ENCODE assay signal across 14 mouse cellular contexts in genomic region chr5:74305533-74306189, GRCm38 (mm10).
DNase-seq lines count a peak whose midpoint lies in the region; ATAC-seq and TF ChIP-seq lines count a peak whose summit lies in the region.
"Had no signal": no experiment of that assay in that cellular context is flagged by ENCODE, and none has a peak within 500 bp of the region (broad histone marks: within the 10 kb centered on the region; RNA-seq: fewer than 3 reads in every experiment).

No protein-coding gene starts in this region.

- no peak overlapping the region for H3K4me3 ChIP-seq in heart, adult 2 months
- H3K4me3 ChIP-seq in heart, embryonic 10.5 days: no peak overlapping the region
- no peak overlapping the region for H3K4me3 ChIP-seq in kidney, postnatal 0 days (replicated peaks; ENCODE audit: low read depth, low read length)
- no peak overlapping the region for H3K4me3 ChIP-seq in embryonic facial prominence, embryonic 15.5 days (replicated peaks)
- H3K4me3 ChIP-seq: forebrain, embryonic 12.5 days; hindbrain, embryonic 15.5 days; neural tube, embryonic 13.5 days had no signal

- TF ChIP-seq EP300 in heart, adult 2 months (IDR thresholded peaks at IDR 0.05; ENCODE audit: insufficient read depth, low read depth, low read length): no peak

- H3K27me3 ChIP-seq in heart, adult 2 months (ENCODE audit: control insufficient read depth, insufficient read depth, low read length): no peaks in the 10 kb centered on the region
- H3K27me3 ChIP-seq in heart, embryonic 10.5 days (ENCODE audit: insufficient read depth, poor library complexity, severe bottlenecking): no peaks in the 10 kb centered on the region
- H3K27me3 ChIP-seq in kidney, postnatal 0 days (ENCODE audit: insufficient read depth, low read length): no peaks in the 10 kb centered on the region
- H3K27me3 ChIP-seq in embryonic facial prominence, embryonic 15.5 days: no peaks in the 10 kb centered on the region
- H3K27me3 ChIP-seq: forebrain, embryonic 12.5 days; hindbrain, embryonic 15.5 days; neural tube, embryonic 13.5 days had no signal

- no peak overlapping the region for H3K9ac ChIP-seq in heart, adult 2 months (ENCODE audit: low read depth, low read length)
- H3K9ac ChIP-seq in kidney, postnatal 0 days (ENCODE audit: low read depth, low read length): no peak overlapping the region
- H3K9ac ChIP-seq in embryonic facial prominence, embryonic 15.5 days: no peak overlapping the region
- H3K9ac ChIP-seq: forebrain, embryonic 12.5 days; hindbrain, embryonic 15.5 days; neural tube, embryonic 13.5 days had no signal

- TF ChIP-seq POLR2A in heart, adult 2 months (IDR thresholded peaks at IDR 0.05; ENCODE audit: insufficient read depth, low read depth, low read length): no peak

- no peak for TF ChIP-seq CTCF in heart, adult 2 months (IDR thresholded peaks at IDR 0.05)
- TF ChIP-seq CTCF in kidney, postnatal 0 days (IDR thresholded peaks at IDR 0.05; ENCODE audit: low read depth): no peak

- 64% methylated on average over 4 of the region's 4 CpGs for WGBS in heart, adult 2 months
- 72% methylated on average over 4 of the region's 4 CpGs for WGBS in heart, embryonic 10.5 days
- WGBS in kidney, postnatal 0 days: 51% methylated on average over 4 of the region's 4 CpGs
- 43% methylated on average over 4 of the region's 4 CpGs for WGBS in embryonic facial prominence, embryonic 15.5 days

- ATAC-seq in kidney, postnatal 0 days (replicated peaks; ENCODE audit: low FRiP score, low read depth): no peak
- peak; percentile 48; the same call in 1 of the 2 replicates for ATAC-seq in embryonic facial prominence, embryonic 15.5 days (ENCODE audit: insufficient number of reproducible peaks, low FRiP score, low TSS enrichment, low read depth)

- no peak for DNase-seq in heart, adult 2 months
- DNase-seq in heart, embryonic 10.5 days (ENCODE audit: low spot score): no peak
- peak; percentile 40 for DNase-seq in kidney, postnatal 0 days (ENCODE audit: low spot score)
- DNase-seq in kidney, adult 8-10 months: no peak
- DNase-seq in skeletal muscle tissue, adult 2 months (ENCODE audit: low read depth, low spot score): peak; percentile 38
- no peak for DNase-seq in left cerebral cortex, postnatal 4 days
- DNase-seq in yolk sac, embryonic 10.5 days (ENCODE audit: low spot score): no peak
- DNase-seq: cerebellum, adult 11 months; lung, adult 2 months; right cerebral cortex, postnatal 25 days had no signal

- H3K9me3 ChIP-seq in heart, embryonic 10.5 days: no peaks in the 10 kb centered on the region
- no peaks in the 10 kb centered on the region for H3K9me3 ChIP-seq in kidney, postnatal 0 days (replicated peaks; ENCODE audit: low read length)
- H3K9me3 ChIP-seq in embryonic facial prominence, embryonic 15.5 days (replicated peaks): no peaks in the 10 kb centered on the region
- H3K9me3 ChIP-seq: forebrain, embryonic 12.5 days; hindbrain, embryonic 15.5 days; neural tube, embryonic 13.5 days had no signal

- no peaks in the 10 kb centered on the region for H3K36me3 ChIP-seq in heart, adult 2 months (ENCODE audit: control insufficient read depth, insufficient read depth, low read length)
- no peaks in the 10 kb centered on the region for H3K36me3 ChIP-seq in heart, embryonic 10.5 days
- H3K36me3 ChIP-seq in kidney, postnatal 0 days (ENCODE audit: insufficient read depth, low read length): no peaks in the 10 kb centered on the region
- H3K36me3 ChIP-seq in embryonic facial prominence, embryonic 15.5 days: no peaks in the 10 kb centered on the region
- H3K36me3 ChIP-seq: forebrain, embryonic 12.5 days; hindbrain, embryonic 15.5 days; neural tube, embryonic 13.5 days had no signal

- H3K27ac ChIP-seq in heart, adult 2 months: peak overlapping the region; percentile 9; the same call in 1 of the 2 replicates
- H3K27ac ChIP-seq in heart, embryonic 10.5 days: no peak overlapping the region
- H3K27ac ChIP-seq in kidney, postnatal 0 days: peak overlapping the region; percentile 42; the same call in 1 of the 2 replicates
- peak overlapping the region; percentile 79 for H3K27ac ChIP-seq in embryonic facial prominence, embryonic 15.5 days (replicated peaks)
- H3K27ac ChIP-seq: forebrain, embryonic 12.5 days; hindbrain, embryonic 15.5 days; neural tube, embryonic 13.5 days had no signal

- intact Hi-C loops in heart, adult 2 months (cut with DNase I): no loop called here
- intact Hi-C loops in left cerebral cortex, postnatal 4 days (cut with DNase I): no loop called here

- H3K79me2 ChIP-seq in heart, adult 2 months (replicated peaks; ENCODE audit: control insufficient read depth, insufficient read depth, low read length): no peaks in the 10 kb centered on the region

- peaks cover 4% of the 10 kb centered on the region for H3K4me1 ChIP-seq in heart, adult 2 months (ENCODE audit: control insufficient read depth, insufficient read depth, low read length)
- peaks cover 28% of the 10 kb centered on the region for H3K4me1 ChIP-seq in heart, embryonic 10.5 days
- H3K4me1 ChIP-seq in kidney, postnatal 0 days (replicated peaks; ENCODE audit: insufficient read depth, low read length): no peaks in the 10 kb centered on the region; the same call in 1 of the 2 replicates
- H3K4me1 ChIP-seq in embryonic facial prominence, embryonic 15.5 days: peaks cover 16% of the 10 kb centered on the region
- H3K4me1 ChIP-seq: forebrain, embryonic 12.5 days; hindbrain, embryonic 15.5 days had no signal

- H3K4me2 ChIP-seq in kidney, postnatal 0 days (ENCODE audit: low read length): no peak overlapping the region
- H3K4me2 ChIP-seq in embryonic facial prominence, embryonic 15.5 days (replicated peaks): no peak overlapping the region
- H3K4me2 ChIP-seq: forebrain, embryonic 12.5 days; hindbrain, embryonic 15.5 days; neural tube, embryonic 13.5 days had no signal

Comparison
In these comparisons a context has a peak if more than half of its experiments do, and no peak if none do; other contexts are left out.
1. DNase-seq: peak in kidney, postnatal 0 days (single experiment) and skeletal muscle tissue, adult 2 months (single experiment); none in heart, adult 2 months (0 of 2), heart, embryonic 10.5 days (single experiment), kidney, adult 8-10 months (0 of 2), left cerebral cortex, postnatal 4 days (single experiment) and yolk sac, embryonic 10.5 days (single experiment).